Comparison of ENCODE assay signal across 16 mouse cellular contexts in genomic region chr5:35014036-35014435, GRCm38 (mm10). TPM values are rescaled to one million over a fixed set of nuclear protein-coding genes. Genes with fewer than 3 reads are reported as not detected.
DNase-seq lines count a peak whose midpoint lies in the region; ATAC-seq and TF ChIP-seq lines count a peak whose summit lies in the region.
"Had no signal": no experiment of that assay in that cellular context is flagged by ENCODE, and none has a peak within 500 bp of the region (broad histone marks: within the 10 kb centered on the region; RNA-seq: fewer than 3 reads in every experiment).

No protein-coding gene starts in this region.

- 42% methylated on average over 6 of the region's 6 CpGs for WGBS in forebrain, embryonic 14.5 days
- 23% methylated on average over 6 of the region's 6 CpGs for WGBS in hindbrain, embryonic 15.5 days
- WGBS in midbrain, embryonic 16.5 days: 10% methylated on average over 6 of the region's 6 CpGs
- 86% methylated on average over 6 of the region's 6 CpGs for WGBS in liver, postnatal 0 days (ENCODE audit: insufficient replicate concordance)

- no peak overlapping the region for H3K4me2 ChIP-seq in forebrain, embryonic 14.5 days (ENCODE audit: low read length)
- no peak overlapping the region for H3K4me2 ChIP-seq in hindbrain, embryonic 15.5 days
- no peak overlapping the region for H3K4me2 ChIP-seq in midbrain, embryonic 16.5 days (ENCODE audit: low read length)
- no peak overlapping the region for H3K4me2 ChIP-seq in liver, postnatal 0 days (ENCODE audit: low read depth, low read length)
- H3K4me2 ChIP-seq: lung, embryonic 14.5 days had no signal

- H3K36me3 ChIP-seq in forebrain, embryonic 14.5 days (ENCODE audit: control insufficient read depth, insufficient read depth, low read length): no peaks in the 10 kb centered on the region
- H3K36me3 ChIP-seq in hindbrain, embryonic 15.5 days: no peaks in the 10 kb centered on the region
- H3K36me3 ChIP-seq in midbrain, embryonic 16.5 days (ENCODE audit: control insufficient read depth, insufficient read depth, low read length): no peaks in the 10 kb centered on the region
- peaks cover 8% of the 10 kb centered on the region; the same call in 1 of the 2 replicates for H3K36me3 ChIP-seq in liver, postnatal 0 days (replicated peaks; ENCODE audit: insufficient read depth, low read length)

- TF ChIP-seq CTCF in liver, postnatal 0 days (IDR thresholded peaks at IDR 0.05; ENCODE audit: low read depth): no peak

- H3K4me1 ChIP-seq in forebrain, embryonic 14.5 days (ENCODE audit: control insufficient read depth, insufficient read depth, low read length): no peaks in the 10 kb centered on the region
- H3K4me1 ChIP-seq in hindbrain, embryonic 15.5 days (replicated peaks): peaks cover 22% of the 10 kb centered on the region
- peaks cover 9% of the 10 kb centered on the region; the same call in 1 of the 2 replicates for H3K4me1 ChIP-seq in midbrain, embryonic 16.5 days (ENCODE audit: control insufficient read depth, insufficient read depth, low read length)
- H3K4me1 ChIP-seq in liver, postnatal 0 days (ENCODE audit: insufficient read depth): peaks cover 4% of the 10 kb centered on the region

- no peak for TF ChIP-seq EP300 in liver, postnatal 0 days (IDR thresholded peaks at IDR 0.05; ENCODE audit: low read depth)

- H3K9me3 ChIP-seq in forebrain, embryonic 14.5 days (replicated peaks; ENCODE audit: control insufficient read depth, low read length): no peaks in the 10 kb centered on the region
- H3K9me3 ChIP-seq in hindbrain, embryonic 15.5 days: no peaks in the 10 kb centered on the region
- H3K9me3 ChIP-seq in midbrain, embryonic 16.5 days (replicated peaks; ENCODE audit: control insufficient read depth, low read length, poor library complexity, severe bottlenecking): no peaks in the 10 kb centered on the region
- H3K9me3 ChIP-seq in liver, postnatal 0 days (ENCODE audit: low read length): no peaks in the 10 kb centered on the region

- peak overlapping the region; percentile 48 for H3K27ac ChIP-seq in forebrain, embryonic 14.5 days (ENCODE audit: low read depth, low read length)
- peak overlapping the region; percentile 56; the same call in 1 of the 2 replicates for H3K27ac ChIP-seq in hindbrain, embryonic 15.5 days (replicated peaks)
- H3K27ac ChIP-seq in midbrain, embryonic 16.5 days (ENCODE audit: low read length): peak overlapping the region; percentile 65
- no peak overlapping the region for H3K27ac ChIP-seq in liver, postnatal 0 days (ENCODE audit: low read depth)
- H3K27ac ChIP-seq: layer of hippocampus, adult 2 months had no signal

- no peak overlapping the region for H3K4me3 ChIP-seq in forebrain, embryonic 14.5 days (ENCODE audit: low read depth, low read length)
- H3K4me3 ChIP-seq in hindbrain, embryonic 15.5 days: no peak overlapping the region
- no peak overlapping the region for H3K4me3 ChIP-seq in midbrain, embryonic 16.5 days (ENCODE audit: low read depth, low read length)
- no peak overlapping the region for H3K4me3 ChIP-seq in liver, postnatal 0 days (ENCODE audit: low read depth, low read length)
- H3K4me3 ChIP-seq: layer of hippocampus, adult 2 months; myocyte had no signal

- H3K27me3 ChIP-seq in forebrain, embryonic 14.5 days (replicated peaks; ENCODE audit: control insufficient read depth, insufficient read depth, low read length): no peaks in the 10 kb centered on the region
- no peaks in the 10 kb centered on the region for H3K27me3 ChIP-seq in hindbrain, embryonic 15.5 days
- no peaks in the 10 kb centered on the region for H3K27me3 ChIP-seq in midbrain, embryonic 16.5 days (ENCODE audit: control insufficient read depth, insufficient read depth, low read depth, low read length)
- no peaks in the 10 kb centered on the region for H3K27me3 ChIP-seq in liver, postnatal 0 days (ENCODE audit: insufficient read depth, low read length)

- H3K9ac ChIP-seq in forebrain, embryonic 14.5 days (ENCODE audit: low read length): no peak overlapping the region
- H3K9ac ChIP-seq in hindbrain, embryonic 15.5 days: no peak overlapping the region
- no peak overlapping the region for H3K9ac ChIP-seq in midbrain, embryonic 16.5 days (ENCODE audit: low read depth, low read length)
- H3K9ac ChIP-seq in liver, postnatal 0 days (replicated peaks): no peak overlapping the region
- H3K9ac ChIP-seq: lung, embryonic 14.5 days had no signal

- DNase-seq in ZHBTc4 (ENCODE audit: low read depth, low spot score): peak; percentile 19
- peak; percentile 40 for DNase-seq in forebrain, embryonic 14.5 days (ENCODE audit: low spot score)
- DNase-seq in heart, adult 18-20 months: no peak
- DNase-seq in liver, postnatal 0 days: no peak
- no peak for DNase-seq in frontal cortex, postnatal 25 days (ENCODE audit: low spot score in 2 of 2)
- DNase-seq: adrenal gland, adult 2 months; cerebellum, adult 2 months; lung, embryonic 14.5 days; thymus, adult 2 months had no signal

- ATAC-seq in forebrain, embryonic 14.5 days: peak; percentile 62; the same call in 1 of the 2 replicates
- ATAC-seq in hindbrain, embryonic 15.5 days (ENCODE audit: low FRiP score, low read depth): no peak
- ATAC-seq in midbrain, embryonic 16.5 days: peak; percentile 62
- ATAC-seq in liver, postnatal 0 days: no peak
- no peak for ATAC-seq in cerebellum, adult (ENCODE audit: insufficient number of reproducible peaks, low FRiP score, low TSS enrichment)

RNA-seq across cellular contexts. Expression of gene Hgfac, which starts 27.3 kb away (rescaled TPM):
- polyA plus RNA-seq in forebrain, embryonic 14.5 days (2014; fragmentation: Nextera tagmentation; extraction: Ambion mirVana): 0.72 TPM in 1 of 2 replicates, not detected in the other
- polyA plus RNA-seq in hindbrain, embryonic 15.5 days (2015; fragmentation: Nextera tagmentation; extraction: Ambion mirVana): 0.34 and 0.70 TPM in 2 replicates
- 0.16 and 0.31 TPM in 2 replicates for polyA plus RNA-seq in midbrain, embryonic 16.5 days (2015; fragmentation: Nextera tagmentation; extraction: Ambion mirVana)
- under 1 TPM; 0.20 to 0.64 TPM for total RNA-seq in heart, adult 18-20 months (2021)
- 285 and 304 TPM in 2 replicates for polyA plus RNA-seq in liver, postnatal 0 days (2015; fragmentation: Nextera tagmentation; extraction: Ambion mirVana)

RNA-seq across cellular contexts. Expression of gene Dok7, which starts 42.5 kb away (rescaled TPM):
- polyA plus RNA-seq in forebrain, embryonic 14.5 days (2014; fragmentation: Nextera tagmentation; extraction: Ambion mirVana): 2.7 and 3.2 TPM in 2 replicates
- 8.7 and 11.6 TPM in 2 replicates for polyA plus RNA-seq in hindbrain, embryonic 15.5 days (2015; fragmentation: Nextera tagmentation; extraction: Ambion mirVana)
- polyA plus RNA-seq in midbrain, embryonic 16.5 days (2015; fragmentation: Nextera tagmentation; extraction: Ambion mirVana): 8.2 and 10.4 TPM in 2 replicates
- 10 to 100 TPM; 33.2 to 35.2 TPM for total RNA-seq in heart, adult 18-20 months (2021)
- 0.05 and 0.06 TPM in 2 replicates for polyA plus RNA-seq in liver, postnatal 0 days (2015; fragmentation: Nextera tagmentation; extraction: Ambion mirVana)
- total RNA-seq: granulocyte monocyte progenitor cell, adult 5-6 weeks; liver, adult 2 months had no signal
- polyA plus RNA-seq: liver, adult 2 months had no signal

Comparison
In these comparisons a context has a peak if more than half of its experiments do, and no peak if none do; other contexts are left out.
1. DNase-seq: peak in ZHBTc4 (single experiment) and forebrain, embryonic 14.5 days (single experiment); none in heart, adult 18-20 months (0 of 2), liver, postnatal 0 days (single experiment) and frontal cortex, postnatal 25 days (0 of 2).
2. ATAC-seq: peak in forebrain, embryonic 14.5 days (single experiment) and midbrain, embryonic 16.5 days (single experiment); none in hindbrain, embryonic 15.5 days (single experiment), liver, postnatal 0 days (single experiment) and cerebellum, adult (single experiment).
3. RNA of gene Hgfac, which starts 27.3 kb away (polyA plus RNA-seq): 285 to 304 TPM in liver, postnatal 0 days; 0.34 to 0.70 TPM in hindbrain, embryonic 15.5 days, 0.72 TPM in forebrain, embryonic 14.5 days and 0.16 to 0.31 TPM in midbrain, embryonic 16.5 days; every median in the first group is over 100 times any median in the second.